Comparison of ENCODE assay signal across 10 mouse cellular contexts in genomic region chr3:107605304-107605703, GRCm38 (mm10). TPM values are rescaled to one million over a fixed set of nuclear protein-coding genes. Genes with fewer than 3 reads are reported as not detected.
A peak's percentile ranks its signal among the peaks of the same experiment; 100 is the strongest.
DNase-seq lines count a peak whose midpoint lies in the region; ATAC-seq and TF ChIP-seq lines count a peak whose summit lies in the region.
"Had no signal": no experiment of that assay in that cellular context is flagged by ENCODE, and none has a peak within 500 bp of the region (broad histone marks: within the 10 kb centered on the region; RNA-seq: fewer than 3 reads in every experiment).

No protein-coding gene starts in this region.

- peak; percentile 69 to 70; a peak in 3 of 4 replicates for ATAC-seq in hematopoietic stem cell, adult 5-6 weeks (replicated peaks in 1 of 2; ENCODE audit: insufficient read depth in 1 of 2, low FRiP score in 2 of 2, low TSS enrichment in 1 of 2, low read depth in 1 of 2, poor library complexity in 2 of 2, severe bottlenecking in 2 of 2)
- ATAC-seq in lung, embryonic 14.5 days (ENCODE audit: insufficient read depth): no peak; the same call in 1 of the 2 replicates

- no peaks in the 10 kb centered on the region for H3K36me3 ChIP-seq in lung, embryonic 14.5 days (ENCODE audit: insufficient read depth)

- H3K9me3 ChIP-seq in lung, embryonic 14.5 days (ENCODE audit: low read depth, low read length): no peaks in the 10 kb centered on the region

- peak; percentile 35 for DNase-seq in cerebellum, adult 11 months
- DNase-seq in cerebellum, adult 11-12 months: no peak
- peak; percentile 27 for DNase-seq in right cerebral cortex, adult 18-20 months
- no peak for DNase-seq in right cerebral cortex, postnatal 25 days
- DNase-seq in cerebellum, postnatal 36 days: peak; percentile 58 to 63
- DNase-seq in lung, embryonic 14.5 days: peak; percentile 75
- peak; percentile 21 for DNase-seq in skeletal muscle tissue, adult 2 months (ENCODE audit: low read depth, low spot score)

- no peak overlapping the region for H3K4me3 ChIP-seq in lung, embryonic 14.5 days (ENCODE audit: low read depth, low read length)

- no peak overlapping the region for H3K27ac ChIP-seq in lung, embryonic 14.5 days (ENCODE audit: low read depth)

- H3K27me3 ChIP-seq in lung, embryonic 14.5 days (ENCODE audit: insufficient read depth, low read length): peaks cover 20% of the 10 kb centered on the region

- no peak overlapping the region for H3K9ac ChIP-seq in lung, embryonic 14.5 days

- no peak overlapping the region for H3K4me2 ChIP-seq in lung, embryonic 14.5 days

- peak; percentile 86 for TF ChIP-seq CTCF in lung, embryonic 14.5 days (IDR thresholded peaks at IDR 0.05; ENCODE audit: low read depth)

- WGBS in lung, embryonic 14.5 days: 9% methylated on average over 4 of the region's 4 CpGs

- no peaks in the 10 kb centered on the region for H3K4me1 ChIP-seq in lung, embryonic 14.5 days (ENCODE audit: insufficient read depth)

RNA-seq across cellular contexts. Expression of gene Alx3, which starts 10.5 kb away (rescaled TPM):
- total RNA-seq in hematopoietic stem cell, adult 5-6 weeks (2017): not detected in 2 replicates
- polyA plus RNA-seq in lung, embryonic 14.5 days (2014; fragmentation: Nextera tagmentation; extraction: Ambion mirVana): 0.23 TPM in 1 of 2 replicates, not detected in the other
- polyA plus RNA-seq: stomach, embryonic 14.5 days had no signal

RNA-seq across cellular contexts. Expression of gene Gm10961, which starts 25.8 kb away (rescaled TPM):
- total RNA-seq in hematopoietic stem cell, adult 5-6 weeks (2017): not detected in 2 replicates
- polyA plus RNA-seq in lung, embryonic 14.5 days (2014; fragmentation: Nextera tagmentation; extraction: Ambion mirVana): not detected in 2 replicates
- total RNA-seq: layer of hippocampus, adult 18-20 months had no signal
- polyA plus RNA-seq: stomach, embryonic 14.5 days had no signal

RNA-seq across cellular contexts. Expression of gene Strip1, which starts 26.2 kb away (rescaled TPM):
- total RNA-seq in hematopoietic stem cell, adult 5-6 weeks (2017): 17.3 and 17.8 TPM in 2 replicates
- 61.1 and 63.4 TPM in 2 replicates for polyA plus RNA-seq in lung, embryonic 14.5 days (2014; fragmentation: Nextera tagmentation; extraction: Ambion mirVana)

RNA-seq across cellular contexts. Expression of gene Ubl4b, which starts 50.4 kb away (rescaled TPM):
- total RNA-seq in hematopoietic stem cell, adult 5-6 weeks (2017): not detected in 2 replicates
- polyA plus RNA-seq in lung, embryonic 14.5 days (2014; fragmentation: Nextera tagmentation; extraction: Ambion mirVana): not detected in 2 replicates
- total RNA-seq: layer of hippocampus, adult 18-20 months had no signal
- polyA plus RNA-seq: stomach, embryonic 14.5 days had no signal

Comparison
In these comparisons a context has a peak if more than half of its experiments do, and no peak if none do; other contexts are left out.
1. DNase-seq: peak in cerebellum, adult 11 months (single experiment), right cerebral cortex, adult 18-20 months (single experiment), cerebellum, postnatal 36 days (2 of 2), lung, embryonic 14.5 days (single experiment) and skeletal muscle tissue, adult 2 months (single experiment); none in cerebellum, adult 11-12 months (single experiment) and right cerebral cortex, postnatal 25 days (single experiment).